Mouse (Mus musculus): Measurements from ENCODE around the gene Agbl4. TPM values are rescaled to one million over a fixed set of nuclear protein-coding genes. Genes with fewer than 3 reads are reported as not detected.

Gene Agbl4
- polyA plus RNA-seq (2014; fragmentation: Nextera tagmentation; extraction: Ambion mirVana), result 3.0 and 3.5 TPM in 2 replicates

GRCm38 (mm10) chr4:110397618-110398045 lies at the start of gene Agbl4:
TSS of gene Agbl4 (plus strand) at chr4:110397661.
- H3K27ac ChIP-seq, result no peak within 1 kb of the TSS
- H3K9me3 ChIP-seq (ENCODE audit: control insufficient read depth, low read length), result no peaks in the 10 kb centered on the region
- ATAC-seq (ENCODE audit: low FRiP score), result peak; percentile 97
- H3K4me3 ChIP-seq (replicated peaks; ENCODE audit: low read length), result peak within 1 kb of the TSS; percentile 48
- peak within 1 kb of the TSS; percentile 58 for H3K4me2 ChIP-seq (replicated peaks)
- H3K4me1 ChIP-seq (replicated peaks; ENCODE audit: control insufficient read depth, insufficient read depth, low read length), result no peaks in the 10 kb centered on the region; the same call in 1 of the 2 replicates
- WGBS, result under 1% methylated on average over 27 of the region's 27 CpGs
- no peaks in the 10 kb centered on the region for H3K27me3 ChIP-seq (ENCODE audit: control insufficient read depth, insufficient read depth, low read length)
- no peaks in the 10 kb centered on the region for H3K36me3 ChIP-seq (replicated peaks; ENCODE audit: control insufficient read depth, insufficient read depth)
- peak within 1 kb of the TSS; percentile 59 for H3K9ac ChIP-seq
- DNase-seq (ENCODE audit: low spot score), result peak; percentile 72

DNA sequence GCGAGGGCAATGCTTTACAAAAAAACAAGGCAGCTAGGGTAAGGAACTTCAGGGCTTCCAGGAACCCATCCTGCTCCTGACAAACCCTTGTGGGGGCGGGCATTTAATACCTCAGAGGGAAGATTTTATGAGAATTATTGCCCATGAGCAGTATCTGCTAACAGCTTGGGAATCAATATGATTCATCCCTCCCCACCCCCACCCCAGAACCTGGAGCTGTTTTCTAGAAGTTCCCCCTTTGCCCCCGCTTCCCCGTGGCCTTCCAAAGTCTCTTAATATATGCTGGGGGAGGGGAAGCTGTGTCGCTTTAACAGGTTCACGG lies 46.6 kb upstream of the Agbl4 start:
- ATAC-seq (ENCODE audit: low FRiP score), result peak; percentile 7; the same call in 1 of the 2 replicates
- WGBS, result 8% methylated on average over 6 of the region's 6 CpGs
- Histone ChIP-seq H3K4me2 (replicated peaks) (peak overlapping the region; percentile 58), H3K36me3 (replicated peaks; ENCODE audit: control insufficient read depth, insufficient read depth) (no peaks in the 10 kb centered on the region), H3K27me3 (ENCODE audit: control insufficient read depth, insufficient read depth, low read length) (no peaks in the 10 kb centered on the region), H3K27ac (peak overlapping the region; percentile 87), H3K4me1 (replicated peaks; ENCODE audit: control insufficient read depth, insufficient read depth, low read length) (peaks cover 7% of the 10 kb centered on the region; the same call in 1 of the 2 replicates), H3K9ac (peak overlapping the region; percentile 70), H3K9me3 (ENCODE audit: control insufficient read depth, low read length) (no peaks in the 10 kb centered on the region), H3K4me3 (replicated peaks; ENCODE audit: low read length) (peak overlapping the region; percentile 49)
- DNase-seq (ENCODE audit: low spot score), result no peak

DNA sequence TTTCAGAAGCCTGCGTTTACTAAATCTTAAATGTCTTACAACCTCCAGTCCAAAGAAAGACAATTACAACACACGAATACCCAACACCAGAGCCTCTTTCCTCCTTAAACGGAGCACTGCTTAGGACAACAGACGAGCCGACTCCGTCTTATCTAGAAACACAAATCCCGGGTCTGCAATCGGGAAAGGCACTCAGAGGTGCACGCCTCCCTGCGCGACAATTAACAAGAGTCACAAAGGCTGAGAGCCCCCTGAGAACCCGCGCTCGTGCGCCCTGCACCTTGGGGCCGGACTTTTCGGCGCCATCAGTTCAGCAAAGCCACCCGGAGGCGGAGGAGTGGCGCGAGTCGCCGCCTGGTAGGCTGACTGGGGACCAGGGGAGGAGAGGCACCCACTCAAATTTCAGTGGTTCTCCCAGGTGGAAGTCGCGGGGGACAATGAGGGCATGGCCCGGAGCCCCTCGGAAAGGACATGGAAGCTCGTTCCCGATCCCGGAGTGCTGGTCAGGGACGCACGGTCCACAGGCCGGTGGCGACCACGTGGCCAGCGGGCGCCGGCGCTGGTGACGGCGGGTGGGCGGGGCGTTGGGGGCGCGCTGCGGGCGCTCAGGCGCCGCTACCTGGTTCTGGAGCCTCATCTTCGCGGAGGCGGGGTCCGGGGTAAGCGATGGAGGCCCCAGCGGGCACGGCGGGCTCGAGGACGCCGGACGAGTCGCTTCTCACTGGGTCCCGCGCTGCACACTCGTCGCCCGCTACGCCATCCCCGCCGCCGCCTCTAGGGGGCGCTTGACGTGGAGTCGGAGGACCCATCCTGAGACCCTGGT lies 46.1 kb upstream of the Agbl4 start, which contains the start of gene Elavl4:
Elavl4 (minus strand) TSS at position 732 of the 823 bp plus-strand sequence.
- WGBS, result under 1% methylated on average over 70 of the region's 75 CpGs
- no peaks in the 10 kb centered on the region for H3K36me3 ChIP-seq (replicated peaks; ENCODE audit: control insufficient read depth, insufficient read depth)

GRCm38 (mm10) chr4:110352001-110352369 lies 45.5 kb upstream of the Agbl4 start:
- peaks cover 7% of the 10 kb centered on the region; the same call in 1 of the 2 replicates for H3K4me1 ChIP-seq (replicated peaks; ENCODE audit: control insufficient read depth, insufficient read depth, low read length)
- ATAC-seq (ENCODE audit: low FRiP score), result peak; percentile 21
- H3K27ac ChIP-seq, result peak overlapping the region; percentile 87
- no peaks in the 10 kb centered on the region for H3K27me3 ChIP-seq (ENCODE audit: control insufficient read depth, insufficient read depth, low read length)
- no peaks in the 10 kb centered on the region for H3K36me3 ChIP-seq (replicated peaks; ENCODE audit: control insufficient read depth, insufficient read depth)
- peak overlapping the region; percentile 49 for H3K4me3 ChIP-seq (replicated peaks; ENCODE audit: low read length)
- 9% methylated on average over 5 of the region's 5 CpGs for WGBS
- no peaks in the 10 kb centered on the region for H3K9me3 ChIP-seq (ENCODE audit: control insufficient read depth, low read length)
- no peak for DNase-seq (ENCODE audit: low spot score)
- H3K9ac ChIP-seq, result peak overlapping the region; percentile 70
- peak overlapping the region; percentile 58 for H3K4me2 ChIP-seq (replicated peaks)

More for the DNA sequence above, 46.1 kb upstream of the Agbl4 start, which contains the start of gene Elavl4:
- no peaks in the 10 kb centered on the region for H3K27me3 ChIP-seq (ENCODE audit: control insufficient read depth, insufficient read depth, low read length)
- H3K4me2 ChIP-seq (replicated peaks), result peak within 1 kb of the TSS; percentile 58
- H3K9ac ChIP-seq, result peak within 1 kb of the TSS; percentile 70
- peak within 1 kb of the TSS; percentile 87 for H3K27ac ChIP-seq
- ATAC-seq (ENCODE audit: low FRiP score) (peak; percentile 96), DNase-seq (ENCODE audit: low spot score) (peak; percentile 86)
- H3K9me3 ChIP-seq (ENCODE audit: control insufficient read depth, low read length), result no peaks in the 10 kb centered on the region
- peaks cover 7% of the 10 kb centered on the region; the same call in 1 of the 2 replicates for H3K4me1 ChIP-seq (replicated peaks; ENCODE audit: control insufficient read depth, insufficient read depth, low read length)
- H3K4me3 ChIP-seq (replicated peaks; ENCODE audit: low read length), result peak within 1 kb of the TSS; percentile 49

GRCm38 (mm10) chr4:110360568-110360967 lies 36.9 kb upstream of the Agbl4 start:
- H3K9ac ChIP-seq, result no peak overlapping the region
- H3K36me3 ChIP-seq (replicated peaks; ENCODE audit: control insufficient read depth, insufficient read depth), result no peaks in the 10 kb centered on the region
- H3K4me2 ChIP-seq (replicated peaks), result no peak overlapping the region
- H3K27ac ChIP-seq, result no peak overlapping the region
- H3K27me3 ChIP-seq (ENCODE audit: control insufficient read depth, insufficient read depth, low read length), result no peaks in the 10 kb centered on the region
- WGBS, result 51% methylated on average over 2 of the region's 2 CpGs
- H3K4me3 ChIP-seq (replicated peaks; ENCODE audit: low read length), result no peak overlapping the region
- ATAC-seq (ENCODE audit: low FRiP score) (no peak), DNase-seq (ENCODE audit: low spot score) (no peak)
- H3K9me3 ChIP-seq (ENCODE audit: control insufficient read depth, low read length), result no peaks in the 10 kb centered on the region
- H3K4me1 ChIP-seq (replicated peaks; ENCODE audit: control insufficient read depth, insufficient read depth, low read length), result no peaks in the 10 kb centered on the region

GRCm38 (mm10) chr4:110396221-110396620 lies 1.2 kb upstream of the Agbl4 start:
- WGBS, result 75% methylated on average over 5 of the region's 5 CpGs
- H3K27me3 ChIP-seq (ENCODE audit: control insufficient read depth, insufficient read depth, low read length), result no peaks in the 10 kb centered on the region
- ATAC-seq (ENCODE audit: low FRiP score) (no peak), DNase-seq (ENCODE audit: low spot score) (no peak)
- H3K9me3 ChIP-seq (ENCODE audit: control insufficient read depth, low read length), result no peaks in the 10 kb centered on the region
- no peaks in the 10 kb centered on the region; the same call in 1 of the 2 replicates for H3K4me1 ChIP-seq (replicated peaks; ENCODE audit: control insufficient read depth, insufficient read depth, low read length)
- no peak overlapping the region for H3K4me2 ChIP-seq (replicated peaks)
- no peak overlapping the region for H3K9ac ChIP-seq
- H3K36me3 ChIP-seq (replicated peaks; ENCODE audit: control insufficient read depth, insufficient read depth), result no peaks in the 10 kb centered on the region
- H3K4me3 ChIP-seq (replicated peaks; ENCODE audit: low read length), result no peak overlapping the region
- no peak overlapping the region for H3K27ac ChIP-seq

DNA sequence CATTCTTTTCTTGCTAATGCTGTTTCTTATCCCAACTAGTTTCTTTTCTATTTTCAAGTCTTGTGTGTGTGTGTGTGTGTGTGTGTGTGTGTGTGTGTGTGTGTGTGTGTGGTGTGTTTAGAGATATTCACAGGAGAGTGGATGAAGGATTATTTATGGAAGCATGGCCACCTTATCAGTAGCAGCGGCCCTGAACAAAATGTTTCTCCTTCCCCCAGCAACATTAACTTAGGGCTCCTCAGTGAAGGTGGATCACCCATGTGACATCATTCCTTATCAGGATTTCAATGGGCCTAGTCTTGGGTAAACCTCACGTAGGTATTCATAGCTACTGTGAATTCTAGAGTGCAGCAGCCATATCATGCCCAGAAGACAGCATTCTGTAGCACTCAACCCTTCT lies 22.8 kb downstream of the Agbl4 start:
- H3K4me2 ChIP-seq (replicated peaks), result no peak overlapping the region
- 80% methylated on average over 2 of the region's 2 CpGs for WGBS
- H3K36me3 ChIP-seq (replicated peaks; ENCODE audit: control insufficient read depth, insufficient read depth), result no peaks in the 10 kb centered on the region
- DNase-seq (ENCODE audit: low spot score), result no peak
- no peaks in the 10 kb centered on the region for H3K27me3 ChIP-seq (ENCODE audit: control insufficient read depth, insufficient read depth, low read length)
- no peak overlapping the region for H3K4me3 ChIP-seq (replicated peaks; ENCODE audit: low read length)
- no peak overlapping the region for H3K27ac ChIP-seq
- H3K9me3 ChIP-seq (ENCODE audit: control insufficient read depth, low read length), result no peaks in the 10 kb centered on the region
- no peak for ATAC-seq (ENCODE audit: low FRiP score)
- H3K4me1 ChIP-seq (replicated peaks; ENCODE audit: control insufficient read depth, insufficient read depth, low read length), result no peaks in the 10 kb centered on the region
- no peak overlapping the region for H3K9ac ChIP-seq

DNA sequence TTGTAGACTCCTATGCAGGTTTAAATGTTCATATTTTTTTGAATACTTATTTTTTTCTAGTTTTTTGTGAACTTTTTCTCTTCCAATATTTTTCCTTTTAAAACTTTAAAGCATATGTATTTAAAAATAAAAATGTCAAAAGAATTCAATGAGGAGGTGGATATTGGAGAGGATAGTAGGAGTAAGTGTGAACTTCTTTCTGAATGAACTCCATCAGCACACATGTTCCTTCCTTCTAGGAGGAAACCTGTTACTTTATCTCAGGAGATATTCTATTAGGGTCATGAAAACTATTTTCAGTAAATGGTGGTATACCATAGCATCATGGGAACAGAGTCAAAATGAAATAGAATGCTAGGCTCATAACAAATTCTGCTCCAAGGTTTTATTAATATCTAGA lies 30.2 kb downstream of the Agbl4 start:
- Histone ChIP-seq H3K27me3 (ENCODE audit: control insufficient read depth, insufficient read depth, low read length) (no peaks in the 10 kb centered on the region), H3K9ac (no peak overlapping the region), H3K4me3 (replicated peaks; ENCODE audit: low read length) (no peak overlapping the region), H3K4me2 (replicated peaks) (no peak overlapping the region), H3K36me3 (replicated peaks; ENCODE audit: control insufficient read depth, insufficient read depth) (no peaks in the 10 kb centered on the region), H3K4me1 (replicated peaks; ENCODE audit: control insufficient read depth, insufficient read depth, low read length) (no peaks in the 10 kb centered on the region), H3K27ac (no peak overlapping the region), H3K9me3 (ENCODE audit: control insufficient read depth, low read length) (no peaks in the 10 kb centered on the region)
- no peak for ATAC-seq (ENCODE audit: low FRiP score)
- no peak for DNase-seq (ENCODE audit: low spot score)

- H3K36me3 ChIP-seq (replicated peaks; ENCODE audit: control insufficient read depth, insufficient read depth), result no peaks in the 10 kb centered on the region
- no peak overlapping the region for H3K4me2 ChIP-seq (replicated peaks)
- DNase-seq (ENCODE audit: low spot score) (no peak), ATAC-seq (ENCODE audit: low FRiP score) (no peak)
- H3K9me3 ChIP-seq (ENCODE audit: control insufficient read depth, low read length), result no peaks in the 10 kb centered on the region
- 47% methylated on average over 1 of the region's 1 CpGs for WGBS
- H3K9ac ChIP-seq, result no peak overlapping the region
- H3K4me3 ChIP-seq (replicated peaks; ENCODE audit: low read length), result no peak overlapping the region
- H3K27me3 ChIP-seq (ENCODE audit: control insufficient read depth, insufficient read depth, low read length), result no peaks in the 10 kb centered on the region
- no peaks in the 10 kb centered on the region for H3K4me1 ChIP-seq (replicated peaks; ENCODE audit: control insufficient read depth, insufficient read depth, low read length)
- no peak overlapping the region for H3K27ac ChIP-seq
Observed at GRCm38 (mm10) chr4:110494371-110494770, 96.9 kb downstream of the Agbl4 start.

All from hindbrain, embryonic 14.5 days (tissue).